10 mouse cellular contexts compared by ENCODE assay signal in genomic region chr3:141932956-141933355, GRCm38 (mm10).
DNase-seq lines count a peak whose midpoint lies in the region; ATAC-seq and TF ChIP-seq lines count a peak whose summit lies in the region.
"Had no signal": no experiment of that assay in that cellular context is flagged by ENCODE, and none has a peak within 500 bp of the region (broad histone marks: within the 10 kb centered on the region; RNA-seq: fewer than 3 reads in every experiment).

No protein-coding gene starts in this region.

- H3K27me3 ChIP-seq in kidney, embryonic 14.5 days (ENCODE audit: control insufficient read depth, insufficient read depth, low read length) = no peaks in the 10 kb centered on the region
- no peaks in the 10 kb centered on the region for H3K27me3 ChIP-seq in hindbrain, embryonic 14.5 days (ENCODE audit: control insufficient read depth, insufficient read depth, low read length)
- no peaks in the 10 kb centered on the region for H3K27me3 ChIP-seq in liver, postnatal 0 days (ENCODE audit: insufficient read depth, low read length)

- no peaks in the 10 kb centered on the region for H3K36me3 ChIP-seq in kidney, embryonic 14.5 days (ENCODE audit: control insufficient read depth, insufficient read depth, low read length)
- H3K36me3 ChIP-seq in hindbrain, embryonic 14.5 days (replicated peaks; ENCODE audit: control insufficient read depth, insufficient read depth) = no peaks in the 10 kb centered on the region
- H3K36me3 ChIP-seq in liver, postnatal 0 days (replicated peaks; ENCODE audit: insufficient read depth, low read length) = no peaks in the 10 kb centered on the region
- H3K36me3 ChIP-seq: embryonic facial prominence, embryonic 15.5 days had no signal

- H3K9me3 ChIP-seq in kidney, embryonic 14.5 days (ENCODE audit: control insufficient read depth, low read length) = no peaks in the 10 kb centered on the region
- H3K9me3 ChIP-seq in hindbrain, embryonic 14.5 days (ENCODE audit: control insufficient read depth, low read length) = no peaks in the 10 kb centered on the region
- no peaks in the 10 kb centered on the region for H3K9me3 ChIP-seq in liver, postnatal 0 days (ENCODE audit: low read length)
- H3K9me3 ChIP-seq: embryonic facial prominence, embryonic 15.5 days had no signal

- TF ChIP-seq CTCF in liver, postnatal 0 days (IDR thresholded peaks at IDR 0.05; ENCODE audit: low read depth) = no peak

- DNase-seq in kidney, postnatal 14 days = peak; percentile 19
- DNase-seq in cerebellum, adult 9-10 months = peak; percentile 36
- peak; percentile 63 for DNase-seq in hindbrain, embryonic 14.5 days (ENCODE audit: low spot score)
- peak; percentile 52 for DNase-seq in lung, postnatal 14 days
- DNase-seq in urinary bladder, adult 18-20 months (ENCODE audit: low spot score in 2 of 2) = no peak
- no peak for DNase-seq in liver, postnatal 0 days
- no peak for DNase-seq in c-Kit-positive CD71-positive TER-119-positive erythroid progenitor cells, embryonic 14.5 days (ENCODE audit: low spot score)

- 81% methylated on average over 3 of the region's 3 CpGs for WGBS in kidney, embryonic 14.5 days
- WGBS in hindbrain, embryonic 14.5 days = 39% methylated on average over 3 of the region's 3 CpGs
- WGBS in liver, postnatal 0 days (ENCODE audit: insufficient replicate concordance) = 65% methylated on average over 3 of the region's 3 CpGs

- H3K4me3 ChIP-seq in kidney, embryonic 14.5 days (ENCODE audit: low read length) = no peak overlapping the region
- no peak overlapping the region for H3K4me3 ChIP-seq in hindbrain, embryonic 14.5 days (replicated peaks; ENCODE audit: low read length)
- no peak overlapping the region for H3K4me3 ChIP-seq in liver, postnatal 0 days (ENCODE audit: low read depth, low read length)
- H3K4me3 ChIP-seq: embryonic facial prominence, embryonic 15.5 days had no signal

- H3K4me2 ChIP-seq in kidney, embryonic 14.5 days (replicated peaks; ENCODE audit: low read depth, low read length) = no peak overlapping the region
- H3K4me2 ChIP-seq in hindbrain, embryonic 14.5 days (replicated peaks) = no peak overlapping the region
- no peak overlapping the region for H3K4me2 ChIP-seq in liver, postnatal 0 days (ENCODE audit: low read depth, low read length)
- H3K4me2 ChIP-seq: embryonic facial prominence, embryonic 15.5 days had no signal

- H3K27ac ChIP-seq in kidney, embryonic 14.5 days (ENCODE audit: low read depth, low read length) = no peak overlapping the region
- no peak overlapping the region for H3K27ac ChIP-seq in hindbrain, embryonic 14.5 days
- H3K27ac ChIP-seq in liver, postnatal 0 days (ENCODE audit: low read depth) = no peak overlapping the region
- H3K27ac ChIP-seq: embryonic facial prominence, embryonic 15.5 days; kidney, postnatal 0 days had no signal

- TF ChIP-seq EP300 in liver, postnatal 0 days (IDR thresholded peaks at IDR 0.05; ENCODE audit: low read depth) = no peak

- ATAC-seq in kidney, embryonic 14.5 days (ENCODE audit: low FRiP score, low TSS enrichment) = no peak
- ATAC-seq in hindbrain, embryonic 14.5 days (ENCODE audit: low FRiP score) = peak; percentile 51; the same call in 1 of the 2 replicates
- no peak for ATAC-seq in liver, postnatal 0 days

- peaks cover 27% of the 10 kb centered on the region for H3K4me1 ChIP-seq in kidney, embryonic 14.5 days (ENCODE audit: control insufficient read depth, insufficient read depth, low read length)
- H3K4me1 ChIP-seq in hindbrain, embryonic 14.5 days (replicated peaks; ENCODE audit: control insufficient read depth, insufficient read depth, low read length) = peaks cover 42% of the 10 kb centered on the region
- no peaks in the 10 kb centered on the region for H3K4me1 ChIP-seq in liver, postnatal 0 days (ENCODE audit: insufficient read depth)

- H3K9ac ChIP-seq in kidney, embryonic 14.5 days (ENCODE audit: low read depth, low read length) = no peak overlapping the region
- no peak overlapping the region for H3K9ac ChIP-seq in hindbrain, embryonic 14.5 days
- no peak overlapping the region for H3K9ac ChIP-seq in liver, postnatal 0 days (replicated peaks)
- H3K9ac ChIP-seq: embryonic facial prominence, embryonic 15.5 days had no signal

Comparison
In these comparisons a context has a peak if more than half of its experiments do, and no peak if none do; other contexts are left out.
1. DNase-seq: peak in kidney, postnatal 14 days (single experiment), cerebellum, adult 9-10 months (single experiment), hindbrain, embryonic 14.5 days (single experiment) and lung, postnatal 14 days (single experiment); none in urinary bladder, adult 18-20 months (0 of 2), liver, postnatal 0 days (single experiment) and c-Kit-positive CD71-positive TER-119-positive erythroid progenitor cells, embryonic 14.5 days (single experiment).